In the genomic region with DNA sequence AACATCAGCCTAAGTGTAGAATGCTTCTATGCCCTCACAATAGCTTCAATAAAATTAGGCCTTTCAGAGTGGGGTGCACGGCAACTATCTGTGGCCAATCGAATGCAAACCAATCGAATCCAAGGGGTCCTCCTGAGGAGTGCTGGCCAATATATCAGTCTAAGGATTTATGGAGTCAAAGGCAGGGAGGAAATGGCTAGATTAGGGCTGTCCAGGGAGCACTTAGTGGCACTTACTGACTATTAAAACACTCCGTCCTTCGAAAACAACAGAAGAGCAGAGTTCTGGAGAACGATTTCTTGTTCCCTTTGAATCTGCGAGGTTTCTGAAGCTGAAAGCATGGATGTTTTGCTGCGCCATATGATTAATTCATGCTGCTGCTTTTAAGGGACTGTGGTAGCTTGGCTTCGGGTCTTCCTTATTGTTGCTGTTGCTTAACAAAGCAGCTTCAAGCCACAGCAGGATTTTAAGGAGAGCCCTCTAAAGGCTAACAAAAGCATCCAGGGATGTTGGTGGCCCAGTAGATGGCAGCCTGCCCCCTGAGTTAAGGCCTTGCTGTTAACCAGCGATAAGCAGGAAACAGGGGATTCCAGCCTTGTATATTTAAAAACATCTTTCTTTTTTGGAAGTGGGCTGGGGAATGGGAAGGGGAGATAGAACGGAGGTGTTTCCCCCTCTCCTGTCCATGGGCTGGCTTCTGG, we compare ENCODE assay signal across 7 mouse cellular contexts.
DNase-seq lines count a peak whose midpoint lies in the region; ATAC-seq lines count a peak whose summit lies in the region.

No protein-coding gene starts in this region.

- peak; percentile 21 for DNase-seq in layer of hippocampus, adult 11-12 months (ENCODE audit: low spot score)
- no peak for DNase-seq in layer of hippocampus, adult 9-10 months (ENCODE audit: low spot score)
- DNase-seq in cerebellum, postnatal 25 days = peak; percentile 41 to 62
- DNase-seq in frontal cortex, adult 2 months (ENCODE audit: extremely low spot score in 1 of 2, low spot score in 1 of 2) = peak; percentile 13 to 65
- peak; percentile 43 to 61 for DNase-seq in left cerebral cortex, postnatal 14 days (ENCODE audit: low spot score in 2 of 2)
- no peak for DNase-seq in thymus, postnatal 4 days

- no peak overlapping the region; the same call in 1 of the 2 replicates for H3K9ac ChIP-seq in neural tube, embryonic 12.5 days

- intact Hi-C loops in left cerebral cortex, postnatal 14 days (cut with DNase I) = no loop called here

- H3K36me3 ChIP-seq in neural tube, embryonic 12.5 days = no peaks in the 10 kb centered on the region

- peaks cover 5% of the 10 kb centered on the region; the same call in 1 of the 2 replicates for H3K4me1 ChIP-seq in neural tube, embryonic 12.5 days

- peak; percentile 29; the same call in 1 of the 2 replicates for ATAC-seq in neural tube, embryonic 12.5 days (ENCODE audit: low FRiP score, low read depth)

- no peaks in the 10 kb centered on the region for H3K9me3 ChIP-seq in neural tube, embryonic 12.5 days

- H3K27ac ChIP-seq in neural tube, embryonic 12.5 days = no peak overlapping the region

- no peaks in the 10 kb centered on the region for H3K27me3 ChIP-seq in neural tube, embryonic 12.5 days (replicated peaks)

- no peak overlapping the region for H3K4me3 ChIP-seq in neural tube, embryonic 12.5 days

- 32% methylated on average over 11 of the region's 11 CpGs for WGBS in neural tube, embryonic 12.5 days

- H3K4me2 ChIP-seq in neural tube, embryonic 12.5 days (replicated peaks) = peak overlapping the region; percentile 23; the same call in 1 of the 2 replicates

Comparison
In these comparisons a context has a peak if more than half of its experiments do, and no peak if none do; other contexts are left out.
1. DNase-seq: peak in layer of hippocampus, adult 11-12 months (single experiment), cerebellum, postnatal 25 days (2 of 2), frontal cortex, adult 2 months (2 of 2) and left cerebral cortex, postnatal 14 days (2 of 2); none in layer of hippocampus, adult 9-10 months (single experiment) and thymus, postnatal 4 days (single experiment).